Mouse (Mus musculus) v-Abl transformed pro-B cells (cell line): ENCODE data around the gene Ebf1.

Experiments
- in situ Hi-C, 2 experiments: fragments of 400-800 bp; cut with MboI; formaldehyde crosslinking; loops; one replicate each; pipeline ENCODE4 v1.15.1; 2025; ENCODE audit not compliant: unreplicated experiment in 2 of 2

Gene Ebf1

DNA sequence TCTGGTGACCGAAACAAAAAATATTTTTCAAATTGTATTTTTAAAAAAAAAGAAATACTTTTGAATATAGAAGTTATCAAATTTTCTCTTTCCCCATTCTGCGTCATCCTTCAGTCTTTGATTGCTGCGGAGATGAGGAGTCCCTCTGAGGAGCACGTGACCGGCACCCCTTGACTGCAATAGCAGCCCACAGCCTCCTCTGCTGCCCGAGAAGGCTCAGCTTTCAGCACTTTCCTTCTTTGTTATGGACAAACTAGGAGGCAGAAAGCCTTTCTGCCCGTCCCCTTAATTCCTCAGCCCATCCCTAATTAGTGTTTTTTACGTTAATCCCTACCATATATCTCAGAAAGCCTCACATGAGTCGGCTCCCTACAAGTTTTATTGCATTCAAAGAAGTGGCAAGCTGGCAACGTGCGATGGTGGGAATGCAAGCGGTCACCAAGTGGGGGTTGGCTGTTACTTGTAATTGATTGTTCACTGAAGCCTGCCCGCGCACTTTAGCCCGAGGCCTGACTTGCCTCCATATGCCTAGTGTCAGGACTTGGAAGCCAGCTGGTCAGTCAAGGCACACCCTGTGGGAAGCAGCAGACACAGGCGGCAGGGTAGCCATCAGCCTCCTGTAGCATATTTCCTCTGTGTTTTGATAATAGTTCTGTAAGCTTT lies 79.6 kb downstream of the Ebf1 start:
- in situ Hi-C loops: no loop called here

DNA sequence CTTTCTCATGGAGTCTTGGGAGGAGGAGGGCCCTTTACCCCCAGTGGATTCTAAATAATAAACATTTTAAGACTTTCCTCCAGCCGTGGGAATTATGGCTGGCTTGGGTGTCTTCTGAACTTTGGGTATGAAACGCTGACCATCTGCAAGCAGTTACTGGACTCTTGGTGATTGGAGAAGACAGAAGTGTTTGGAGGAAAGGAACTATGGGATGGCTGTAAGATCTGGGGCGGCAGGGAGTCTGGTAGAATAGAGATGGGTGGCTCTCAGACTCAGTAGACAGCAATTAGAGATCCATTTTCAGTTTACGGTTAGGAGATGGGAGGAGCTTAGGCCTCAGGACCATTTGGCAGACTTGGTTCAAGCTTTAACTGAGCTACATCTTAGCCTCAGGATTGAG lies 83.1 kb downstream of the Ebf1 start:
- in situ Hi-C loops: no loop called here

DNA sequence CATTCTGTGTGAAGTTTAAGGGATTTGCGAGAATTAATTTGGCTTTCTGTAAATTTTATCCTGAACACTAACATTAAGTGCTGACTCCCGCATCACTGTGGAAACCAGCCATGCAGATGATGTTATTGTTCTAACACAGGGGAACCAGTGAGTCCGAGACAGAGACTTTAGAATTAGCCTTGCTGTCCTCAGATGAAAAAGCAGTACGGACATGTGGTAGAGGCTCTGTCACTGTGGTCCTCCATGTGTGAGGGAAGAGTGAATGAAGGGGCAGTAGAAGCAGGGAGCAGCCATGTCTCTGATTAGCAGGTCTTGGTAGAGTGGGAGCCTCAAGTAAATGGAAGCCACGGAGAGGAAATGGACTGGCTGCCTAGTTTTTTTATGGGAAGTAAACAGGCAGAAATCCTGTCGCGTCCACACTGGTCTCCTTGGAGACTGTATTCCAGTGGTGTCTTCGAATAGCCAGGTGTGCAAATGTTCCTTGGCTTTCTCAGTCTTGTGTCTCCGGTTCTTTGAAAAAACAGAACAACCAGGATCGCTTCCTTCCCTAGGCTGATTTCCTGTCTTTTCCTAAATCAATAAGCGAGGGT lies 84.2 kb downstream of the Ebf1 start:
- in situ Hi-C loops: no loop called here

DNA sequence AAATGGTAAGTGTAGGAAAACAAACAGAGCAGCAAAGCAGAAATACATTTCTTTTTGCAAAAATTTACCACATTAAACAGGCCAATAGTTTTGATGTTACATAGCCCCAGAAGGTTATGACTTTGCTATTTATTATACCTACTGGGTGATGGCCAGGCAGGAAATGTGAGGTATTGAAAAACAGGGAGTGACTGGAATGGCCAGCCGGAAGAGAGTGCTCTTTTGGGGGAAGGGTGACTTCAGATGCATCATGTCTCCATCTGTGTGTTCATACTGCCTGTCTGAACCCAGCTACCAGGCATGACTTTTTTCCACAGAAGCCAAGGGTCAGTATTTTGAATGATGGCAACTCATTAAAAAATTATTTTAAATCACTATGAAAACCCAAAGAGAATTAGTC lies 84.7 kb downstream of the Ebf1 start:
- in situ Hi-C loops: no loop called here

DNA sequence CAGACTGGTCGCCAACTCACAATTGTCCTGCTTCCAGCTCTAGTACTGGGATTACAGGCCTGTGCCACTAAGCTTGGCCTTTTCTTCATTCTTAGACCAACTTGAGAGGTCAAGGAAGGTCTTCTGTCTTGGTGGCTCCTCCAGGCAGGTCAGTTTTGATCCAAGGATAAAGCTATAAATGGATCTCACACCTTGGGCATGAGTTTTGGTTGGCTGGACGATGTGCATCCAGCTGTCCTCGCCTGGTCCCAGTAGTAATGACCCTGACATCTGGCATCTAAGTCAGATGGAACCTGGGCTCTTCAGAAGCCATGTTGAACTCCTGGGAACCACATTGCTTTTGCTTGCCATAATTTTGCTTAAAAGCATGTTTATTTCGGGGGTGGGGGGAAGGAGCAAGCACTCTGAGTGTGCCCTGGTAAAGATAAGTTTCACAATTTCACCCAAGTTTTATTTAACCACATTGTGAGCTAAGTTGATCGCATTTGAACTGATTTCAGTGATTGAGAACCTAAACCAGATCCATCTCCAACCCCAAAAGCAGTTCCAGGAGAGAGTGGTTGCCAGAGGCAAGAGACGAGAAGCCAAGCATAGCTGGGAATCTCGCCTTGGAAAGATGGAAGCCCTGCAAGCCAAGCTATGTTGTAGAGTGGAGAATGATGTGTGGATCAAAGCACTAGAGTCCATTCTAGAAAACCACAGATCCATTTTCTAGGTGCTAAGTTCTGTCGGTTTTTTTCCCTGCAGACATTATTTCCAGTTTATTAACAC lies 85.8 kb downstream of the Ebf1 start:
- in situ Hi-C loops: no loop called here

DNA sequence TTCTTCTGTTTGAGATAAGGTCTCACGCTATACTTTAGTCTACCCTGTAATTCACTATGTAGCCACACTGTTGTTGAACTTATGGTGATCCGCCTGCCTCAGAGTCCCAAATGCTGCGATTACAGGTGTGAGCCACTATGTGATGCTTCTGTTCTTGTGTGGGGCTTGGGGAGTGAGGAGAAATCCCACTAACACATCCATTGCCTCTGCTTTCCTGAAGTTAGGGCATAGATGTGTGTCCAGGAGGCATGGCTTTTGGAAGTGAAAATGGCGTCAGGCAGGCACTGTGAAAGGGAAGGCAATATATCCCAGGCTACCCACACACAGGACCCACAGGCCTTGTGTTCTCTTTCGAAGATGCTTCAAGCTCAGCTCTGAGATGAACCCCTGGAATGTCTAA lies 86.8 kb downstream of the Ebf1 start:
- in situ Hi-C loops: no loop called here

DNA sequence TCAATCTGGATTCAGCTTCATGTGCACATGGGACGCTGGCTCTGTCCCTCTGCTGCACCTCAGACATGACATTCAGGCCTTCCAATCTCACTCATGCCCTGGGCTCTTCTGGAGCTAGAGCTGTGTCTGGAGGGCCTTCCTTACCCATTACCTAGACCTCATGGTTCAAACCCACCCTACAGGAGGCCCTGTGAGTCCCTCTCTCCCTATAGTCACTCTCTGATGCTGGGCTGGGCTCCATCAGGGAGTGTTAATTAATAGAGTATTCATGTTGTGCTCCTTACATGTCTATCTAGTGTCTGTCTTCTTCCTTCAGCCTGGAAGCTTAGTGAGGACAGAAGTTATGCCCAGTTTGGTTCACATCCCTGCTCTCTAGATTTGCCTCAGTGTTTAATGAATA lies 88.7 kb downstream of the Ebf1 start:
- in situ Hi-C loops: no loop called here

DNA sequence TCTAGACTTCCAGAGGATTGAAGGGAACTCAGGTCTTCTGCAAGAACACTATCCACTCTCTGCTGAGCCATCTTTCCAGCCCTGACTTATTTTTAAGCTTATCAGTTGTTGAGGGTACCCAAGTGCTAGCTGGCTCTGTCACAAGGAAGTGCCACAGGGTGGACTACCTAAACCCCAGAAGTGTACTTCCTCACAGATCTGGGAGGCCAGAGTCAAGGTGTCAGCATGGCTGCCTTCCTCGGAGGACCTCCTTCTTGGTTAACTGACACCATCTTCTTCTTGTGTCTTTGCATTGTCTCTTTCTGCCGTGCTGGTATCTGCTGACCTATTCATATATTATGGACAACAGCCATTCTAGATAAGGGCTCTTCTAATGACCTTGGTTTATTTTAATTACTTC lies 89.3 kb downstream of the Ebf1 start:
- in situ Hi-C loops: no loop called here

DNA sequence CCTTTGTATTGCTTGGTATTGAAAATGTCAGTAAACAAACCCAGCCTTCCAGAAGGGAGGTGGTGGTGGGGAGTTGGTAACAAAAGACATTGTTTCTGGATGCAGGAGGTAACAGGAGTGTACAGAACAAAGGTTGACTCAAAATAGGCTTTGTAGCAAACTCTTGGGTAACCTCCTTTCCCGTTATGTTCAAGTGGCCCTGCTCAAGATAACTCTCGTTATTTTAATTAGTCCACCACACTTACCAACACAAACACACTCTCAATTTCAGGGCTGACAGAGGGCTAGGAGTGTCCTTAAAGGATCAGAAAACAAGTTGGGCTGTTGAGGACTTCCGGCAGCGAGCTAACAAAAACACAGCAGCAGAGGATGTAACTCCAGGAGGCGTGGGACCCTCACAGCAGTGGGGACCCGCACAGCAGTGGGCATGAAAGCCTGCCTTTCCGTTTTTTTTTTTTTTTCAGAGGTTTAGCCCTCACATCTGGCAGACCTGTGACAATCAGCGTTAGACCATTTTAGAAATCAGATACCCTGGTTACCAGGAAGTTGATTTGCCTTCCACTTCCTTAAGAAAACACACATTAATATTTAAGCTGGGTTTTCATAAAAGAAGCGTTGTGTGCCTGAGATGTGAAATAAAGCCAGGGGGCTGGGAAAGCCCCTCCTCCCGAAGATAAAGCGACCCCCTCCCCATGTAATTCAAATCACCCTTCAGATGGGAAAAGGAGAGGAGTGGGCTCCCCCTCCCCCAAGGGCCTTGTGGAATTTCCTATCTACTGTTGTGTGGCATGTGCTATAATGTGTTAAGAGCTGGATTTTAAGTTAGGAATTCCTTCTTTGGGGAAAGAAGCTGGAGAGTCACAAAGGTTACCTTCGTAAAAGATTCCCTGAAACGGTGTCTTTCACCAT lies 90.5 kb downstream of the Ebf1 start:
- in situ Hi-C loops: no loop called here

DNA sequence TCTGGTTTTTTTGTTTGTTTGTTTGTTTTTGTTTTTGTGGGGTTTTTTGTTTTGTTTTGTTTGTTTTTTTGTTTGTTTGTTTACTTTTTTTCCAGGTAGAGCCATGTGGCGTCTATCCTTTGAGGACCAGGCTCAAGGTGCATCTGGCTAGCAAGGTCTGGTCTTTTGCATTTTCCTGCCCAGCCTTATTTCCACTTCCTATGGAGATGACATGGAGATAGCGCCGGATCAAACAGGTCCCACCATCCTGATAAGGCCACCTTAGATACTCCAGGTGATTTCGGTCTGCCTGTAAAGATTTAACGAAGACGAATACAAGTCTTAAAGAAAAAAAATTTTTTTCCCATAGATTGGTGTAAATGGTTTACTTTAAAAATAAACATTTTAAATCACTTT lies 91.2 kb downstream of the Ebf1 start:
- in situ Hi-C loops: no loop called here

DNA sequence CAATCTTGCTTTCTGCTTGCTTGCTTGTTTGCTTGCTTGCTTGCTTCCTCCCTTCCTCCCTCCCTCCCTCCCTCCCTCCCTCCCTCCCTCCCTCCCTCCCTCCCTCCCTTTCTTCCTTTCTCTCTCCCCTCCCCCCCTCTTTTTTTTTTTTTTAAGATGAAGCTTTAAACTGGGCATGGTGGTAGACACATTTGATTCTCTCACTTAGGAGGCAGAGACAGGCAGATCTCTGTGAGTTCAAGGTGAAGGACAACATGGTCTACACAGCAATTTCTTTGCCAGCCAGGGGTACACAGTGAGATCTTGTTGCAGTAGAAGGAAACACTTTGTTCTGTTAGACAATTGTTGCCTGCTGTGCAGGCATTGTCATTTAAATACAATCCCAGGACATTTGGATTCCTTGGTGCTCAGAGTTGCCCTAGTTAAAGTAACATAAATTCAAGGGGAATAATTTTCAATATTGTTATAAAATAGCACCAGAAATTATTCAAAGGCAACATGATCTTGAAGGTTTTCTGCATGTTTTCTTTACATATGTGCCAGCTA lies 92.0 kb downstream of the Ebf1 start:
- in situ Hi-C loops: no loop called here

DNA sequence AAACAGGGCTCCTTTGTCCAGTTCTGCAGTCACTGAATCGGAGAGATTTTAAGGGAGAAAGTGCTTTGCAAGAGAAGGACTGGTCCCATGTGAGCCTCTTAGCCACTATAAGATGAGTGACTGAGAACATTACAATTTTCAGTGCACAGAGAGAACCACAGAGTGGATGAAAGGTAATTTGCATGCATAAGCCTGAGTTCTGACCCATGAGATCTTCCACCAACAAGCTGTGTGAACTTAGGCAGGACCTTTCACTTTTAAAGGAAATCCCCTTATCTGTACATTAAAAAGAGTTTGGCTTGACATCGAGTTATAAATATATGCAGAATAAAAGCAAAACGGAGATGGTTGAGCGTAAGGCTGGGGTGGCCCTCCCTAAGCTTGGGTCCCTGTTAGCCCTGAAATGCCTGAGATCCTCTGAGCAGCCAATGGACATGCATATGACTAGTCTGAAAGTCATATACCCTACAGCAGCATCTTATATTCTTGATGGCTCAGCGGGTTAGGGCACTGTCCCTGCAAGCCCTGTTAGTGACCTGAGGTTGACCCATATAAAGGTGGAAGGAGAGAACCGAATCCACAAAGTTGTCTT lies 92.8 kb downstream of the Ebf1 start:
- in situ Hi-C loops: no loop called here

DNA sequence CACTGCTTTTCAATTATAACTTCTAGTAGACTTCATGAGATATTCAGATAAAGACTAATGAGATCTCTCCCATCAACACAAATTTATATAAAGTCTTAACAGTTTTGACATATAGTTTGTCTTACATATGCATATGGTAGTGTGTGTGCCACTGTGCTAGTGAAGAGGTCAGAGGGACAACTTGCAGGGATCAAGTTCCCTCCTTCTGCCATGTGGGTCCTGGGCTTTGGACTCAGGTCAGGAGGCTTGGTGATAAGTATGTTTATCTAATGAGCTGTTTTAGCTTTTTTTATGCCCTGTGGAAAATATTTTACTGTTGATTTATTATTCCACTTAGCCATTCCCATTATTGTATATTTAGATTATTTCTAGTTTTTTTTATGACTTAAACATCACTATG lies 93.7 kb downstream of the Ebf1 start:
- in situ Hi-C loops: no loop called here

DNA sequence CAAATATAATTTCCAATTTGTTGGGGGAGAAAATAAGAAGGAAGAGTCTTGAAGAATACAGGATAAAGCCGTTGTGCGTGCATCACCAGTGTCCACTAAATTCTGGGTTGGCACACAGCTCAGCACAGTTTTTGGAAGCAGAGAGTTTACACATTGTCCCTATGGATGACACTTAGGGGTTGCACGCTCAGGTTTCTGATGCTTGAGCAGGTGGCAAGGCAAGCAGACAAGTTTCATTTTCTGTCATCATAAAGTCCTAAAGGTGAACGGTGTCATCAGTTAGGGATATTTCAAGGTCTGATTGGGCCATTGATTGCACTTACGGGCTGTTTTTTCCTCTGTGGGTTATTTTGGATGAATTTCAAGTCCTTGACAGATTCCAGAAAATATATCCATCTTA lies 97.1 kb downstream of the Ebf1 start:
- in situ Hi-C loops: no loop called here

DNA sequence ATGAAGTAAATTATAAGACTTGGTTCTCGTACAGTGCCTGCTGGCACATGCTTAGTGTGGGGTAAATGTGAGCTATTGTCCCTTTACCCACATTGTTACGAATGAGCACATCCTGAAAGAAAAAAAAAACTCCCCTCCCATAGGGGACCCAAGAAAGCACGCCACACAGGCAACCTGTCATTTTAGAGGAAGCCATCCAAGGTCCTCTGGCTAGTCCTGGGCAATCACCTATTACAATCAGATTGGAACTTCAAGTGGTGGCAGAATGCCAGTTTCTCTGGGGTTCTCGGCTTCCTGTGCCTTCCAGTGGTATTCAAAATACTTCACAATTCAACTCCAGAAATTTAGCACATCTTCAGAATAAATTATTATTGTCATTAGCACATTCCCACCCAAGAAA lies 98.7 kb downstream of the Ebf1 start:
- in situ Hi-C loops: no loop called here

DNA sequence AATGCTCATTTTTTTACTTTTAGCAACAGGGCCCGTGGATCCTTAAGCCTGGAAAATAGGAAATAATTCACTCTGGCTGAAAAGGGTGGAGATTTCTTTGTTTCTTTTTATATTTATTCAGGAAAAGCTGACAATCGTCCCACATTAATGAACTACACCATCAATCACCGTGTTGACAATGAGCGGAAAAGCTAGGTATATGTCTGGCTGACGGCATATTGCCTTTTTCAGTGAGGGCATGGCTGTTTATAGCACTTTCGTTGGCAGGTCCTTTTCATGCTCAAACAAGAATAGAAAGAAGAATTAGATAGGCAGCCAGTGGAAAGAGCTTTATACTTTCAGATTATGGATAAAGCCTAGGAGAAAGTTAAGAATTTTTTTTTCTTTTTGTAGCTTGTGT lies 99.8 kb downstream of the Ebf1 start:
- in situ Hi-C loops: no loop called here

DNA sequence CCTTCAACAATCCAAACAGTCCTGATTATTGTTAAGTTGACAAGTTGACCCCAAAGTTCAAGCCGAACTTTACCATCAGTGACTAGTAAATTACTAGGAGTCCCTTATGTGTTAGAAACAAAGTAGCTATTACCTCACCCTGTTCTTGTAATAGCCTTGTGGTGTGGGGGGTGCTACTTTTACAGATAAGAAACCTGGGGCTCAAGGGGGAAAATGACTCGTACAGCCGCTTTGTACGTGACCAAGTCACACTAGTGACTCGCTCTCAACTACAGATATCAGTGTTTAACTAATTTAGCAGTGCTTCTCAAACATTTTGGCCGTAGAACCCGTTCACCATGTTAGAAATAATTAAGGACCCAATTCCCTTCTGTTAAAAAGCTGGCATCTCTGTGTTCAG lies 100.5 kb downstream of the Ebf1 start:
- in situ Hi-C loops: no loop called here

DNA sequence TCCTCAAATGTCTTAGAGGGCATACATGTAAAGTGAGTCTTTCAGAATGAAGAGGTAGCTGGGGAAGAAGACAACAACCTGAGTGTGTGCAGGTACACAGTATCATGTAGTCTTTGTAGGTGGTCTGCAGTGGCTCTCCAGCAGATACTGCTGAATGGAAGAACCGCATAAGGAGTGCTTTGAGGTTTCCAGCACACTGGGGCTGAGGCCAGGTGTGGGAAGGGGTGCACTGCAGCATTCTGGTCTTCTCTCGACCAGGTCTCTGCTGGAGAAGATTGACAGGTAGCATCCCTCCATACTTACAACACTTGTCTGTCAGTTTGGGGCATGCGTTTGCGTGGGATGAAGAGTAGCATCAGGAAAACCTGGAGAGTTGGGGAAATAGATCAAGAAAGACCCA lies 104.9 kb downstream of the Ebf1 start:
- in situ Hi-C loops: no loop called here

DNA sequence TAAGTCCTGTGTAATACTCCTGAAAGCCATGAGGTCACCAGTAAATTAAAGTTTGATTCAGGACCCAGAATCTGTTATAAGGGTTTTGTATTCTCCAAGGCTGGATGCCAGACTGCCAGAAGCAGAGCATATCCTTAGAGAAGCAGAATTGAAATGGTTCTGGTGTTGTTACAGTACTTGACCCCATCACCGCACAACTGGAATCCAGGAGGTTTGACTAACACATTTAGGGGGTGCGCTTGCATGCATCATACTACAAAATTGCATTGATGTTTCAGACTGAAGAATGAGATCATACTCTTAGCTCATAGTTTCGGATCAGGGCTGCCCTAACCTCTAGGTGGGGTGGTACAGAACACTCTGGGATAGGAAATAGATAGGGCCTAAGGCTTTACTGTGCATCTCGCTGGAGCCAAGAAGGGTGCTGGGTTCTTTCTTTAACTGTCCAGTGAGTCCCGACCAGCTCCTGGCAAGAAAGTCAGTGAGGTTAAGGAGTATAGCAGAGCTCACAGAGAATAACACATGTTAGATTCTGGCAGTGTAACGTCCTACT lies 106.9 kb downstream of the Ebf1 start:
- in situ Hi-C loops: no loop called here

DNA sequence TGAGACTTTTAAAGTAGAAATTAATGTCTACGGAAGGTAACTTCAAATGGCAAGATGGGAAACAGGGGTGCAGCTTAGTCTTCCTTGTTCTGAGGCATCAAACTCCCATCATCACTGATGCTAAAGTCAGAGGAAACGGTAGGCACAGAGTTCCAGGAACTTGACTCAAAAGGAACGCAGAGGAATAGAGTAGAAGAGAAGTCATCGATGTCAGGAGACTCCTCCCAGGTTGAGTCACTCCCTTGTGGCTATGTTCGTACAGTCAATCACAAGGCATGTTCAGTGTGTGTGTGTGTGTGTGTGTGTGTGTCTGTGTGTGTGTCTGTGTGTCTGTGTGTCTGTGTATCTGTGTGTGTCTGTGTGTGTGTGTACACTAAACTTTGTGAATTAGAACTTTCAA lies 108.6 kb downstream of the Ebf1 start:
- in situ Hi-C loops: no loop called here
